Mouse (Mus musculus) megakaryocyte, embryonic 14.5 days (primary cell): ENCODE data around the gene P3h4. TPM values are rescaled to one million over a fixed set of nuclear protein-coding genes. Genes with fewer than 3 reads are reported as not detected.

Source experiments
- H3K27me3 ChIP-seq: replicated peaks from 2 replicates; pipeline ENCODE3; 2012; ENCODE audit warnings: inconsistent platforms
- H3K36me3 ChIP-seq: replicated peaks from 2 replicates; pipeline ENCODE3; 2012; ENCODE audit warnings: low read length, inconsistent platforms, mixed read lengths
- H3K4me1 ChIP-seq: 2 replicates; pipeline ENCODE4 v1.6.1; 2012; ENCODE audit warnings: inconsistent platforms
- H3K4me3 ChIP-seq: replicated peaks from 2 replicates; pipeline ENCODE3; 2012; ENCODE audit warnings: moderate library complexity, mild to moderate bottlenecking, inconsistent platforms
- H3K9me3 ChIP-seq: 2 replicates; pipeline ENCODE4 v1.6.1; 2012; ENCODE audit warnings: inconsistent platforms
- FLI1 ChIP-seq: IDR thresholded peaks from 2 replicates; pipeline ENCODE4 v1.6.1; 2012; ENCODE audit warnings: low read length, inconsistent platforms, mixed read lengths
- GATA1 ChIP-seq: IDR thresholded peaks from 3 replicates; pipeline ENCODE4 v1.6.1; 2012; ENCODE audit warnings: mixed read lengths, low read length, inconsistent platforms, borderline replicate concordance
- polyA plus RNA-seq: library from polyadenylated mRNA; stranded (reverse); fragments of >175 nt; gene quantifications from 2 replicates; pipeline ENCODE4 v1.2.3, GENCODE M21; 2012; ENCODE audit warnings: low replicate concordance; ENCODE audit not compliant: insufficient read depth

P3h4 gene
- polyA plus RNA-seq, 1 experiment, result not detected

DNA sequence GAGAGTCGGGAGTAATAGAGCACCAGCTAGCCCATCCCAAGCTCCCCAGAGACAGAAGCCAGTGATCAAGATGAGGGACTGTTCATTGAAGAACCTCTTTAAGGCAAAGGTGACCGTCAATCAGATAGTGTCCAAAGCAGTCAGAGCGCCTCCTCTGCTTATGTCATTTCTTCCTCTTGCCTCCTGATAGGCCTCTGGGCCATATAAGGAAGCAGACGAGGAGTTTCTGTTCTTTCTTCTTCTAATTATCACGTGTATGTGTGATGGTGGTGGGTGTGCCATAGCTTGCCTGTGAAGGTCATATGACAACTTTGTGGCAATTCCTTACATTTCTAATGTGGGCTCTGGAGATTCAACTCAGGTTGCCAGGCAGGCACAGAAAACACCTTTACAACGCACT, 13.8 kb downstream of the P3h4 start:
- TF ChIP-seq FLI1 (no peak), GATA1 (no peak)
- Histone ChIP-seq H3K4me1 (peaks cover 78% of the 10 kb centered on the region), H3K4me3 (no peak overlapping the region), H3K36me3 (no peaks in the 10 kb centered on the region), H3K27me3 (peaks cover 23% of the 10 kb centered on the region), H3K9me3 (no peaks in the 10 kb centered on the region)

DNA sequence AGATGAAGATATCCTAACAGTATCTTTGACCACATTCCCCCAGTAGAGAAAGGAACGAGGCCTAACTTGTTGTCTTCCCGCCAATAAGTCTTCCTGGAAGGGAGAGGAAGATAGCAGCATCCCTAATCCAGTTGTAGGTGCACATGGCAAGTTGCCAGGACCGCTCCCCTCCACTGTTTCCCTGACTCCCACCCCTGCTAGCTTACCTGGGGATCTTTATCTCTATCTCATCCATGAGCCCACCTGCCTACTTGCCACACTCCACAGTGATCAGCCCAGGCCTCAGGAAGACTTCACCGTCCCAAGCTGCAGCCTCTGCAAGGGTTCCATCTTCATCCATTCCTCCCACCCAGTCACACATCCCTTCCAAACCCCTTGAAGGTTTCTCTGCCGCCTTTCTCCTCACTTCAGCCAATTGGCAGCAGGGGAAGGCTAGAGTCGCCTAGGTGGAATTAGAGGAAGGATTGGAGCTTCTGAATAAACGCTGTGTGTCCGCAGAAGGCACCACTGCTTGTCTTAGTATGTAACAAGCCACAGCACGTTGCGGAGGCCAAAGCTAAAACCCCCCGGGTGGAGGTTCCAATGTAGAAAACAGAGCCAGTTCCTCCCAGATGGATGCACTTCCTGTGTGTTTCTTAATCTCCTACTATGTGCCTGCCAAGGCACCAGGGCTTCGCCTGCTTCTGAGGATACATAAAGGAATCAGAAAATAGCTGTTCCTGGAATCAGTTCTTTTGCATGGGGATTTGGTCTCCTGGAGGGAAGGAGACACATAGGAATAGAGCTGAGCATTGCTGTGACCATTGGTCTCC, 14.7 kb downstream of the P3h4 start:
- H3K27me3 ChIP-seq, result peaks cover 29% of the 10 kb centered on the region
- TF ChIP-seq GATA1, result no peak
- no peak for TF ChIP-seq FLI1
- H3K9me3 ChIP-seq, result no peaks in the 10 kb centered on the region
- peak overlapping the region; percentile 11 for H3K4me3 ChIP-seq
- H3K36me3 ChIP-seq, result no peaks in the 10 kb centered on the region
- peaks cover 87% of the 10 kb centered on the region for H3K4me1 ChIP-seq

GRCm38 (mm10) chr11:100399320-100399719, 15.3 kb downstream of the P3h4 start:
- no peaks in the 10 kb centered on the region for H3K36me3 ChIP-seq
- peak overlapping the region; percentile 38 for H3K4me3 ChIP-seq
- H3K4me1 ChIP-seq, result peaks cover 93% of the 10 kb centered on the region
- H3K27me3 ChIP-seq, result peaks cover 33% of the 10 kb centered on the region
- H3K9me3 ChIP-seq, result no peaks in the 10 kb centered on the region
- TF ChIP-seq GATA1, result no peak
- TF ChIP-seq FLI1, result no peak

DNA sequence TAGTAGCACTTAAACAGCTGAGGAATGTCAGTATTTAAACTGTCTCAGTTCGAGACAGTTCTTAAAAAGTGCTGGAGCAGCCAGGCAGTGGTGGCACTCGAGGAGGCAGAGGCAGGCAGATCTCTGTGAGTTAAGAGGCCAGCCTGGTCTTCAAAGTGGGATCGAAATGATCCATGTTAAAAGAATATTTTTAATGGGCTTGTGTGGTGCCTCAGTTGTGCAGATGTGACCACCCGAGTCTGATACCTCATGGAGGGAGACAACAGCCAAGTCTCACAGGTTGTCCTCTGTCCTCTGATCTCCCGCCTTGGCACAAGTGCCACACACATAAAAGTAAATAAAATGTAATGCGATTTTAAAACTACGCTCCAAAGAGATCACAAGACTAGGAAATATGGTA, 16.1 kb downstream of the P3h4 start:
- H3K4me1 ChIP-seq, result peaks cover 93% of the 10 kb centered on the region
- no peaks in the 10 kb centered on the region for H3K36me3 ChIP-seq
- H3K27me3 ChIP-seq, result peaks cover 40% of the 10 kb centered on the region
- no peaks in the 10 kb centered on the region for H3K9me3 ChIP-seq
- no peak overlapping the region for H3K4me3 ChIP-seq
- TF ChIP-seq GATA1, result no peak
- TF ChIP-seq FLI1, result no peak

GRCm38 (mm10) chr11:100397600-100398389, 16.8 kb downstream of the P3h4 start, which contains the start of gene Jup:
Jup (minus strand) TSS chr11:100397763.
- H3K4me3 ChIP-seq, result peak within 1 kb of the TSS; percentile 93
- TF ChIP-seq GATA1, result no peak
- TF ChIP-seq FLI1, result no peak
- H3K9me3 ChIP-seq, result no peaks in the 10 kb centered on the region
- H3K36me3 ChIP-seq, result no peaks in the 10 kb centered on the region
- peaks cover 87% of the 10 kb centered on the region for H3K4me1 ChIP-seq
- peaks cover 47% of the 10 kb centered on the region for H3K27me3 ChIP-seq

DNA sequence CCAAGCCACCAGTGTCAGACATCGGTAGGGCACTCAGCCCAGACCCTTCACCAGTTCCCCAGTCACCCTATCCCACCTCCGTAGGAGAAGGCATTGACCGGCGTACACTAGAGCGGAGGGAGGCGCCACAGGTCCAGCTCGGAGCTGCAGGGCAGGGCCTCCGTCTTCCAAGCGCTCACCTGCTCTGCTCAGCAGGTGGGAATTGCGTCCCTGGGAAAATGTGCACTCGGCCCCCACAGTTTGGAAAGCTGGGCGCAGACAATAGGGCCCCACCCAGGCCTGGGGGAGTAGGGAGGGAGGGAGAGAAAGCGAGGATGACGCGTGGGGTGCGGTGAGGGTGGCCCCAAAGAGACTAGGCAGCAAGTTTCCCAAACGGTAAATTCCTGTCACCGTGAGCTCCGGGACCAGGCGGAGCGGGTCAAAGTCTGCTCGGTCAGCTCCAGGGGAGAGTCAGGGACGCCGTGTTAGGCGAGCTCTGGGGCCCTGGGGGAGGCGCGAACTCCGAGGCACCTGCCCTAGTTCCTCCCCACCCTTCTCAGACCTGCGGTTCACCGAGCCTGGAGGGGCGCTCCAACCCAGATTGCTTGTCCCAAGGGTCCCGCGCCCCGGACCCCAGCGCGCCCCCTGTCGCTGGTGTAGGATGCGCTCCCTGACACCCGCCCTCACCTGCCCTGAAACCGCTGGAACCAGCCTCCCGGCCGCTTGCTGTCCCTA, 17.6 kb downstream of the P3h4 start:
- H3K27me3 ChIP-seq, result peaks cover 52% of the 10 kb centered on the region
- no peaks in the 10 kb centered on the region for H3K36me3 ChIP-seq
- peaks cover 79% of the 10 kb centered on the region for H3K4me1 ChIP-seq
- H3K9me3 ChIP-seq, result no peaks in the 10 kb centered on the region
- TF ChIP-seq GATA1 (no peak), FLI1 (no peak)
- H3K4me3 ChIP-seq, result peak overlapping the region; percentile 93

- Histone ChIP-seq H3K4me1 (peaks cover 69% of the 10 kb centered on the region), H3K9me3 (peaks cover 4% of the 10 kb centered on the region; the same call in 1 of the 2 replicates), H3K27me3 (peaks cover 56% of the 10 kb centered on the region), H3K36me3 (no peaks in the 10 kb centered on the region), H3K4me3 (peak overlapping the region; percentile 78)
- no peak for TF ChIP-seq GATA1
- no peak for TF ChIP-seq FLI1
Measured at GRCm38 (mm10) chr11:100395861-100396631, 18.6 kb downstream of the P3h4 start.

GRCm38 (mm10) chr11:100395200-100395599, 19.4 kb downstream of the P3h4 start:
- Histone ChIP-seq H3K4me1 (peaks cover 62% of the 10 kb centered on the region), H3K9me3 (peaks cover 4% of the 10 kb centered on the region; the same call in 1 of the 2 replicates), H3K4me3 (peak overlapping the region; percentile 69), H3K27me3 (peaks cover 65% of the 10 kb centered on the region), H3K36me3 (no peaks in the 10 kb centered on the region)
- TF ChIP-seq FLI1, result no peak

GRCm38 (mm10) chr11:100394353-100395074, 20.1 kb downstream of the P3h4 start:
- Histone ChIP-seq H3K9me3 (peaks cover 4% of the 10 kb centered on the region; the same call in 1 of the 2 replicates), H3K4me3 (no peak overlapping the region), H3K27me3 (peaks cover 72% of the 10 kb centered on the region), H3K4me1 (peaks cover 58% of the 10 kb centered on the region), H3K36me3 (no peaks in the 10 kb centered on the region)
- TF ChIP-seq FLI1, result no peak
- no peak for TF ChIP-seq GATA1
